Mouse (Mus musculus) lung, embryonic 15.5 days (tissue): ENCODE measurements around the gene Ccdc32. TPM values are rescaled to one million over a fixed set of nuclear protein-coding genes. Genes with fewer than 3 reads are reported as not detected.
A peak's percentile ranks its signal among the peaks of the same experiment; 100 is the strongest.

Experiments used
- ATAC-seq: fragments of 200-750 bp; cut with Nextera tagmentation; 2 replicates; pipeline ENCODE4 v1.8.0; 2017; ENCODE audit warnings: moderate number of reproducible peaks, borderline replicate concordance; ENCODE audit not compliant: low FRiP score, low TSS enrichment; ENCODE audit errors: extremely low read depth
- H3K27ac ChIP-seq: fragments of 300-500 bp; sonication (generic); 2 replicates; pipeline ENCODE4 v1.5.1; 2015; ENCODE audit warnings: moderate library complexity, mild to moderate bottlenecking, inconsistent platforms
- H3K27me3 ChIP-seq: fragments of 300-500 bp; sonication (generic); 2 replicates; pipeline ENCODE4 v1.6.1; 2015; ENCODE audit warnings: inconsistent platforms
- H3K36me3 ChIP-seq: fragments of 300-500 bp; sonication (generic); 2 replicates; pipeline ENCODE4 v1.6.1; 2015; ENCODE audit warnings: inconsistent platforms
- H3K4me1 ChIP-seq: fragments of 300-500 bp; sonication (generic); 2 replicates; pipeline ENCODE4 v1.6.1; 2015; ENCODE audit warnings: inconsistent platforms
- H3K4me2 ChIP-seq: fragments of 300-500 bp; sonication (generic); 2 replicates; pipeline ENCODE4 v1.6.1; 2015; ENCODE audit warnings: inconsistent platforms, mild to moderate bottlenecking, moderate library complexity
- H3K4me3 ChIP-seq: fragments of 300-500 bp; sonication (generic); 2 replicates; pipeline ENCODE4 v1.5.1; 2015; ENCODE audit warnings: mild to moderate bottlenecking, inconsistent platforms
- H3K9ac ChIP-seq: fragments of 300-500 bp; sonication (generic); 2 replicates; pipeline ENCODE4 v1.6.1; 2015; ENCODE audit warnings: inconsistent platforms
- H3K9me3 ChIP-seq: fragments of 300-500 bp; sonication (generic); 2 replicates; pipeline ENCODE4 v1.6.1; 2016; ENCODE audit warnings: inconsistent platforms
- WGBS: fragments of 180-500 bp; shearing (Covaris S2); methylation state at CpG from one replicate; pipeline ENCODE4 v1.1.7; 2015; 5-methylcytosine and 5-hydroxymethylcytosine counted together
- polyA plus RNA-seq: library from polyadenylated mRNA; unstranded; fragments of >200 nt; fragmentation: Nextera tagmentation; extraction: Ambion mirVana; gene quantifications from 2 replicates; pipeline ENCODE4 v1.2.1, GENCODE M21; 2015

Gene Ccdc32
- polyA plus RNA-seq, 1 experiment from 2014 or later: 24.3 TPM

- peak overlapping the region; percentile 70 for H3K9ac ChIP-seq
- H3K36me3 ChIP-seq: no peaks in the 10 kb centered on the region
- ATAC-seq: 0 out of 2 replicates have a peak, but pooled peaks have one; percentile 2
- peaks cover 44% of the 10 kb centered on the region for H3K27me3 ChIP-seq
- H3K4me3 ChIP-seq: peak overlapping the region; percentile 64
- H3K4me2 ChIP-seq: peak overlapping the region; percentile 98
- H3K27ac ChIP-seq: no peak overlapping the region
- H3K4me1 ChIP-seq: peaks cover 17% of the 10 kb centered on the region
- WGBS: 2% methylated on average over 15 of the region's 15 CpGs
- no peaks in the 10 kb centered on the region for H3K9me3 ChIP-seq
Measured at GRCm38 (mm10) chr2:118975855-118976254, 53.3 kb downstream of the Ccdc32 start.

DNA sequence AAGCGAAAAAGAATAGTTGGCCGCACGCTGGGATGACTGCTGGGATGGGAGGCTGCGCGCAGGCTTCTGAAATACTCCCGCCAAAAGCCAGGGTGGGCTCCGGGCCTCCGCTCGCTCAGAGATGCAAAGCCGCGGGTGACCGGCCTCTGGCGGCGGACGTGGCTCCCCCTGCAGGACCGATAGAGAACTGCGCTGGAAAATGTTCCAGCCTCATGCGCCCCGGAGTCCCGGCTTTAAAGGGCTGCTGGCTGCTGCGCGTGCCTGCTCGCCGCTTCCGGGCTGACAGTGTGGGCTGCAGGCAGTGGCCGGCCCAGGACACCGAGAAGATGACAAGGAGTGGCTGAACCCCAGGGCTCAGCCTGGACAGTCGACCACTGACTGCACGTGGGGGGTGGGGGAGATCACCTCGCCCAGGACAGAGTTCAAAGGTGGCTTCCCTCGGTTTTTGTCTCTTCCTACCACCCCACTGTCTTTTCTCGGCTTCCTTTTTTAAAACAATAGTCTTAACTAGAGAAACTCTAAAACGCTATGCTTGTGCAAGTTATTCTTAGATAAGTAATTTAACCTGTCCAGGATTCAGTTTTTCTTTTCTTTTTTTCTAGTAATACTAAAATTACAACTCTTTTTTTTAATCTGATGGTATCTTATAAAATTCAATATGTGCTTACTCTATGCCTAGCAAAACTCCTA is 56.4 kb downstream of the Ccdc32 start:
- peaks cover 17% of the 10 kb centered on the region for H3K4me1 ChIP-seq
- H3K27me3 ChIP-seq: peaks cover 35% of the 10 kb centered on the region
- H3K27ac ChIP-seq: no peak overlapping the region
- peak overlapping the region; percentile 66 for H3K4me2 ChIP-seq
- peak overlapping the region; percentile 32 for H3K4me3 ChIP-seq
- WGBS: under 1% methylated on average over 33 of the region's 33 CpGs
- no peaks in the 10 kb centered on the region for H3K9me3 ChIP-seq
- peak overlapping the region; percentile 8; the same call in 1 of the 2 replicates for H3K9ac ChIP-seq
- H3K36me3 ChIP-seq: no peaks in the 10 kb centered on the region
- peak; percentile 81 for ATAC-seq

DNA sequence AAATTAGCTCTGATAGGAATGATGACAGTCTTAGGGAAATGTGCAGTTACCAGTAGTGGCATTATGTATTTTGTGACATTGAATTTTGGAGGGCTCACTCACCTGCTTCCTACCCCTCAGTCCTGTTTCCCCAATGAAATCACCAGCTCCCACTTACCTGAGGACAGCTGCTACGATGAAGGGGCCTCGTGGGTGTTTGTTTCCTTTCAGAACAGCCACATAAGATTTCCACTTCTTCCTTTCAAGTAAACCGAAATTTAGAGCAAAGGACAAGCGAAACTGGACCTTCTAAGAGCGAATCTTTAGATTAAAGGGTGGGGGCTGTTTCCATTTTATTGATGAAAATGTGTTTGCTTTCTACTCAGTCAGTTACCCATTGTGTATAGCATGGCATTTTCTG is 57.1 kb downstream of the Ccdc32 start:
- no peak overlapping the region for H3K4me2 ChIP-seq
- peaks cover 15% of the 10 kb centered on the region for H3K4me1 ChIP-seq
- no peaks in the 10 kb centered on the region for H3K9me3 ChIP-seq
- no peak overlapping the region for H3K27ac ChIP-seq
- 74% methylated on average over 5 of the region's 5 CpGs for WGBS
- ATAC-seq: no peak
- H3K9ac ChIP-seq: no peak overlapping the region
- no peak overlapping the region for H3K4me3 ChIP-seq
- peaks cover 27% of the 10 kb centered on the region for H3K27me3 ChIP-seq
- no peaks in the 10 kb centered on the region for H3K36me3 ChIP-seq

DNA sequence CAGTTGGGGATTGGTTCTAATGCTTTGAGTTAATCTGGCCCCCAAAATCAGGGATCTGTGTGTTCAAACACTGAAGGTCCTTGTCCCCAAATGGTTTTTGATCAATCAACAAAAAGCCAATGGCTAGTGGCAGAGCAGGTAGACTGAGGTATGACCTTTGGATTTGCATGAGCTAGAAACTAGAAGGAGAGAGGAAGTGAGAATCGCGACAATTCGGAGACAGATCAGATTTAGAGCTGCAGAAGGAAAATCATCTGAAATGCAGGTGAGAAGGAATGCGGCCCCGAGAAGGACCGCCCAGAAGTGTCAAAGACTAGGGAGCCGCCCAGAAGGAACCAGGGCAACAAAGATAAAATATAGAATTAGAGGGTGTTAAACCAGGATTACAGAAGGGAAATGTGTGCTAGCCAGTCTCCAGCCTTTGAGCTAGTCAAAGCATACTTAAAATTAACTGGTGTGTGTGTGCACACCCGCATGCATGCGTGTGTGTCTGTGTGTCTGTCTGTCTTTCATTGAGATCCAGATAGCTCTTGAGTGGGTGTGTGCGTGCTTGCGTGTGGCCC is 59.5 kb downstream of the Ccdc32 start:
- Histone ChIP-seq H3K4me3 (no peak overlapping the region), H3K4me2 (no peak overlapping the region), H3K36me3 (no peaks in the 10 kb centered on the region), H3K27me3 (peaks cover 14% of the 10 kb centered on the region), H3K9ac (no peak overlapping the region), H3K4me1 (no peaks in the 10 kb centered on the region), H3K9me3 (no peaks in the 10 kb centered on the region), H3K27ac (no peak overlapping the region)
- 78% methylated on average over 11 of the region's 11 CpGs for WGBS
- no peak for ATAC-seq

Other genes with a start within 250 kb of the Ccdc32 start
- 0.76 and 0.89 TPM in 2 replicates for gene Disp2, start 249.7 kb downstream of the Ccdc32 start, polyA plus RNA-seq
- 134 TPM in 2 replicates for gene Knstrn, start 215.4 kb downstream of the Ccdc32 start, polyA plus RNA-seq
- gene Ivd, start 167.4 kb downstream of the Ccdc32 start, polyA plus RNA-seq: 76.1 and 86.2 TPM in 2 replicates
- gene Bahd1, start 129.0 kb downstream of the Ccdc32 start, polyA plus RNA-seq: 3.6 and 4.3 TPM in 2 replicates
- gene Chst14, start 102.9 kb downstream of the Ccdc32 start, polyA plus RNA-seq: 31.7 and 35.2 TPM in 2 replicates
- gene Rpusd2, start 5.4 kb upstream of the Ccdc32 start, polyA plus RNA-seq: 3.3 and 4.1 TPM in 2 replicates
- gene Knl1, start 17.7 kb upstream of the Ccdc32 start, polyA plus RNA-seq: 64.0 and 70.3 TPM in 2 replicates
- 57.4 and 61.5 TPM in 2 replicates for gene Rad51, start 83.4 kb upstream of the Ccdc32 start, polyA plus RNA-seq
- 36.9 and 37.9 TPM in 2 replicates for gene Rmdn3, start 127.6 kb upstream of the Ccdc32 start, polyA plus RNA-seq
- 22.1 and 28.6 TPM in 2 replicates for gene Gchfr, start 138.4 kb upstream of the Ccdc32 start, polyA plus RNA-seq
- gene Gm14137, start 145.1 kb upstream of the Ccdc32 start, polyA plus RNA-seq: 0.45 and 0.48 TPM in 2 replicates
- 42.6 and 53.4 TPM in 2 replicates for gene Zfyve19, start 179.2 kb upstream of the Ccdc32 start, polyA plus RNA-seq
- 18.8 and 19.5 TPM in 2 replicates for gene Dnajc17, start 179.4 kb upstream of the Ccdc32 start, polyA plus RNA-seq
- gene Ppp1r14d, start 200.5 kb upstream of the Ccdc32 start, polyA plus RNA-seq: 0.49 and 0.79 TPM in 2 replicates
- 30.6 and 31.9 TPM in 2 replicates for gene Spint1, start 208.0 kb upstream of the Ccdc32 start, polyA plus RNA-seq
- gene Rhov, start 241.9 kb upstream of the Ccdc32 start, polyA plus RNA-seq: 1.3 and 1.6 TPM in 2 replicates